Mouse (Mus musculus): ENCODE measurements around the gene Ciao2b.

DNA sequence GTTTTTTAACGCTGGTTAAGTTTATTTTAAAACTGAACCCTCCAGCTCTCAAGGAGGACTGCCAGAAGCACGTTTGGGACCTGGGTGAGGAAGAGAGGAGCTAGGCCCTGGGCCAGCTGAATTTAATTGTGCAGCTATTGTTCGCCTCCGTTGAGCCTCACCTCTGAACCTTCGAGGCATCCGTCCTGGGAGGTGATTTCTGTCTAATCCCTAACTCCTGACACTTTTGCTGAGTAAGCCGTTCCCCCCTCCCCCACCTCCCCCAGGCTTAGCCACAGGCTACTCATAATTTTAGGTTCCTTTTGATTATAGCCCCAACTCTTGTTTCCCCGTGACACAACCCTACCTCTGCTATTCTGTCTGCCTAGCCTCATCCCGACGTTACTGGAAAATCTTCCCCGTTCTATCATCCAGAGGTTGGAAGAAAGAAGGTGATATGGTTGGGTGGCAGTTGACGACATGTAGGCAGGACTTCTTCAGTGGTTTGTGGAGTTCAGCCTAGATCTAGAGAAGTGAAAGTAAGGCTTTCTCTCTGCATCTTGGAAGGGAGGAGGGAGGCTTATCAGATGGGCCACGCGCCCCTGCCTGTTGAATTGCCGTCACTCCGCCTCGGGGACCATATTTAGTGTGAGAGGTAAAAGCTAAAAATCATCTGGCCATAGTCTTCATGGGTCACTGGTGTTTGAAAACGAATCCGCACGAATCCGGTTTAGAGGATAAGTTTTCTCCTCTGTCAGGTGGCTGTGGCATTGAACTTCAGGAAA lies 45.8 kb downstream of the Ciao2b start:
- TF ChIP-seq CTCF (IDR thresholded peaks at IDR 0.05; ENCODE audit: borderline replicate concordance, insufficient read depth, low read depth, low read length) (no peak), POLR2A (IDR thresholded peaks at IDR 0.05; ENCODE audit: borderline replicate concordance, insufficient read depth, low read length) (no peak)

All from cerebellum, adult 2 months (tissue).